Mouse (Mus musculus): ENCODE measurements around the gene Rtl3.
A peak's percentile ranks its signal among the peaks of the same experiment; 100 is the strongest.

The Rtl3 gene

GRCm38 (mm10) chrX:106840409-106840808 lies at the start of gene Rtl3:
Gene Rtl3, minus strand, starts transcription at chrX:106840644.
- no peak for DNase-seq

- DNase-seq, result no peak
Observed at GRCm38 (mm10) chrX:106872315-106872714, 31.9 kb upstream of the Rtl3 start.

- no peak for DNase-seq
Observed at GRCm38 (mm10) chrX:106871894-106872293, 31.4 kb upstream of the Rtl3 start.

DNA sequence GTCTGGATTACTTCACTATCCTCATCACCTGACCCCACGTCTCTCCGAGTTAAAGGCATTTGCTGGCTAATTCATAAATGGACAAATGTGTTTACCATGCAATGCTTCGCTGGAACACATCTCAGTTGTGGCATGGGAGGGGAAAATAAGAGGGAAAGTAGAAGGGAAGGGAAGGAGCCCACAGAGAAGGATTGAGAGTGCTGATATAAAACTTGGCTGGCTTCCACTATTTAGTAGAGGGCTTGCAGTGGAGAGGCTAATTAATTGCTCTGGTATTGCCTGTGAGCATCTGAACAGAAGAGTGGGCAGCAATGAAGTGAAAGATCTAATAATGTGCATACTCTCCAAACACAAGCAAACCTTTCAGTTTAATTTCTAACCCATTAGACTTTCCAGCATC lies 31.0 kb upstream of the Rtl3 start:
- DNase-seq, result no peak

GRCm38 (mm10) chrX:106853523-106854300 lies 13.3 kb upstream of the Rtl3 start:
- no peak for DNase-seq

DNA sequence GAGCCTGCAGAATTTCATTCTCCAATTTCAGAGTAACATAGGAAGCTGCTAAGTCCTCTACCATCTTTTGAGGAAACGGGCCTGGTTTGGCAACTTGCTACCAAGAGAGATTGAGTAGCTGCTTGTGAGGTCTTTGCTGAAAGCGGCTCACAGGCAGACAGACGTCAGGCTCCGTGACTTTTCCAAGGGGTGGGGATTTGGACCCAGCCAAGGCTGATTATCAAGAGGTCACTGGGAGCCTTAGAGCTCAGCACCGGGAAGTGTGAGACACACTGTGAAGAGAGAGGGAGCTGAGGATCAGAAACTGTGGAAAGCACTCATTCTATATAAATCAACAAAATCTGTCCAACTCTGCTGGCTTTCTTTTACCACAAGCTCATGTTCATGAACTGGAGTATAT lies 853 bp downstream of the Rtl3 start:
- DNase-seq, result no peak

GRCm38 (mm10) chrX:106830494-106830893 lies 9.9 kb downstream of the Rtl3 start:
- no peak for DNase-seq

DNA sequence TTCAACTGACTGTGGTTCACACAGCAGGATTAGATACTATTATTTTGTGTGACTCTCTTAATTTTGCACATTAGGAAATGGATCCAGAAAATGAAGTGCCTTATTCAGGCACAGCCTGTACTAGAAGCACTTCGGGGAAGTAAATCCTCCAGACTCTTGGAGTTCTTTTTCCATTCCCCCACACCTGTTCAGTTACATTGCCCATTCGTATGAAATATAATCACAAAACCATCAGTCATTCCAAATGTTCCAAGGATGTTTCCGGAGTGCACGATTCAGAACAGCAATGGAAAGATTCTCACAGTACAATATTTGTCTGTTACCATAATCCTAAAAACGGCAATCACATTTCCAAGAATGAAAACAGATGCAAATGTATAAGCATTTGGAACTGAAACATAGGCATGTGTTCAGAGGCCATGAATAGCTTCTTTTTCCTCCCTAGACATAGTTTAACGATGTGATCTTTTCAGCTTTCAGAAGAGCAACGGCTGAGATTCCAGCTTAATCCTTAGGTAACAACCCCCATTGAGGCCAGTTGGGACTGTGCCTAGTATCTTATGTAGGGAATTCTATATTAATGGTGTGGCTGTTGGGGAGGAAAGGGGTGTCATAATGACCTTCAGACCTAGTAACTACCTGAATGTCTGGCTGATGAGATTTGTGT lies 30.8 kb downstream of the Rtl3 start:
- DNase-seq, result no peak

DNA sequence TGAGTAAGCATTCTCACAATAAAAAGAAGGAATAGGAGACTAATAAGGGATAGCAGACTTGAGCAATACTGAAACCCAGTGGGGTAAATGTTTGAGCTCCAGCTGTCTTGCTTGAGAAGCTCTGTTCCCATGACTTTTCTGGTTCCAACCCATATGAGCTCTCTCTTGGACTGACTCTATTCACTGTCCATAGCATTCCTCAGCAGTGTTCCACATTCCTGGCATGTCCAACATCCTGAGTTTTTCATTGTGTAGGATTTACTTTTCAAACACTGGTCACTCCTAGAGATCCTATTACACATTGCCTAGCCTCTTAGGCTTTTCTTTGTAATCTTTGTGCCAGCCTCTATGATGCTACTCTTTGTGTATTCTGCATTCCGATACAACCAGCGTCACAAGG lies 36.1 kb downstream of the Rtl3 start:
- no peak for DNase-seq

GRCm38 (mm10) chrX:106794686-106795085 lies 45.8 kb downstream of the Rtl3 start:
- peak in 1 of 2 experiments; percentile 3 for DNase-seq

All from B cell, adult 2 months (primary cell).